Mouse (Mus musculus): Measurements from ENCODE around the gene Hmga2.

Gene Hmga2

DNA sequence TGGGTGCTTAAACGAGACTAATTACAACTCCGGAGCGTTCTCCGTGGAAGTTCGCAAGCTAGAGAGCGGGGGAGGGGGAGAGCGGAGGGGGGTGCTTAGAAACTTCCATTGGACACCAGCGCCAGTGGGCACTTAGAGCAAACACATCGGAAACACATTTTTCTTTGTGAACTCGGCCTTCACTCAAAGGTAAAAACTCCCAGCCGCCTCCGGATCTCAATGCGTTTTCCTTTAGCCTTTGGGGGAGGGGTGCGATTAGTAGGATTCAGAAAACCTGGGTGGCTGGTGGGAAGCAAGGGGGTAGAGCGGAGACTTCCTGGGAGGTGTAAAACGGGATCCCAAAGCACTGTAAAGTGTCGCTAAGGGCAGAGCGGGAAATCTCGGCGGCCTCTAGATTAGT, 2.0 kb downstream of the Hmga2 start:
- in situ Hi-C loops (cut with MboI, MseI): no loop called here

GRCm38 (mm10) chr10:120473218-120473617, 3.1 kb downstream of the Hmga2 start:
- in situ Hi-C loops (cut with MboI, MseI): no loop called here

- in situ Hi-C loops (cut with MboI, MseI): no loop called here
Measured at GRCm38 (mm10) chr10:120472606-120473005, 3.7 kb downstream of the Hmga2 start.

- in situ Hi-C loops (cut with MboI, MseI): no loop called here
Measured at GRCm38 (mm10) chr10:120465121-120465520, 11.1 kb downstream of the Hmga2 start.

DNA sequence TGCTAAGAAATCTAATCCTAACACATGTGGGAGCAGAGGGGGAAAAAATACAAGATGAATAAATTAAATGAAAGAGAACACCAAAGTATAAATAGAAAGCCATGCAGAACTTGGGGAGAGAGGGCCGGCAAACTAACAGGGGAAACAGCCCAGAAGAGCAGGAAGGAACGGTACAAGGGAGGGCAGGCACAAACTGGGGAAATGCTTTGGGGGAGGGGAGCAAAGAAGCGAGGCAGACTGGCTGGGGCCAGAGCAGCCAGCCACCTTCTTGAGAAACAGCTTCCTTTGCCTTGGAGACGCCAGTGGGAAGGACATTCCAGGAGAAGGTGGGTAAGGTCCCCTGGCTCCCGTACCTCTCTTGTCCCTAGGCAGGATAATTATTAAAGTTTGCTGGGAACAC, 14.5 kb downstream of the Hmga2 start:
- in situ Hi-C loops (cut with MboI, MseI): no loop called here

GRCm38 (mm10) chr10:120461301-120461700, 15.0 kb downstream of the Hmga2 start:
- in situ Hi-C loops (cut with MboI, MseI): no loop called here

GRCm38 (mm10) chr10:120458866-120459265, 17.4 kb downstream of the Hmga2 start:
- in situ Hi-C loops (cut with MboI, MseI): no loop called here

GRCm38 (mm10) chr10:120449661-120450284, 26.5 kb downstream of the Hmga2 start:
- in situ Hi-C loops (cut with MboI, MseI): no loop called here

DNA sequence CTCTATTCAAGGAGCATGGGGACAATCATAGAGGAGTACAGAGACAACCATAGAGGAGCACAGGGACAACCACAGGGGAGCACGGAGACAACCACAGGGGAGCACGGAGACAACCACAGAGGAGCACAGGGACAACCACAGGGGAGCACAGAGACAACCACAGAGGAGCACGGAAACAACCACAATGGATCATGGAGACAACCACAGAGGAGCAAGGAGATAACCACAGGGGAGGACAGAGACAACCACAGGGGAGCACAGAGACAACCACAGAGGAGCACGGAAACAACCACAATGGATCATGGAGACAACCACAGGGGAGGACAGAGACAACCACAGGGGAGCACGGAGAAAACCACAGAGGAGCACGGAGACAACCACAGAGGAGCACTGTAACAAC, 29.5 kb downstream of the Hmga2 start:
- in situ Hi-C loops (cut with MboI, MseI): no loop called here

DNA sequence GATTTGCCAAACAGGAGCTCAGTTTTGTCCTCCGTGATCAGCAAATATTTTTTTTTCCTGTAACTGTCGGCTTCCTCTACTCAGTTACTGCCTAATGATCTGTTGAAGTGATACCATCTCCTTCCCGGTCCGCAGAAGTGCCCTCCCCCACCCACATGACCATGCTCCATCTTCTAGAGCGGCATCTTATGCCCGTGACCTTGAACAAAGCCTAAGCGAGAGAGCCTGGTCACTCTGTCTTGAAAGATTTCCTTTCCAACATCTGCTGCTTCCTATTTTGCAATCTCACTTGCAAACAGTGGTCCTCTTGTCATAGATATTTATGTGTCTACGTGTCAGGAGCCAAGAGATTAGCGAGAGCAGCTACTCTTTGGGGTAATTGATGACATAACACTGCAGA, 30.1 kb downstream of the Hmga2 start:
- in situ Hi-C loops (cut with MboI, MseI): no loop called here

DNA sequence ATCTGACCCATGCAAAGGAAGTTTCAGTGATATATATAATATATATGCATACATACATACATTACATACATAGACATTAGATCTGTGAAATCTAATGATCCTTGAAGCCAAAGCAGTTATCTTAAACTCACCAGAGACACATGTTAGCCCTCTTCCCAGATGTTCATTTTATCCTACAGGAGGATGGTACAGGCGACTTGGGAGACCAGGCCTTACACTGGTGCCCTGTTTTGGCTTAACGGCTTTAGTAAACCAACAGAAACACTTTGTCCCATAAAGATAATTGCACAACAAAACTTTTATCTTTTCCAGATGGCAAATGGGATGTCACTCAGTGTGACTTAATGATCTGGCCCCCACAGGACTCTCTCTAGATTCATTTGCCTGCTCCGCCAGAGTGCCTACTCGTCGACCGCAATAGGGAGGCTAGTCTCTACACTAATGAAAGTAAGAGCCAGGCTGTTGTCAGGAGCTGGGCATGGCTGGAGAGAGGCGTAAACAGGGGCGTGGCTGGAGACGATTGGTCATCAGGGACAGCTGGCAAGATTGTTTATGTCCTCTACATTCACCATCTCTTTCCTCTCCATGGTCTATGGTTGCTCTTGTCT, 31.7 kb downstream of the Hmga2 start:
- in situ Hi-C loops (cut with MboI, MseI): no loop called here

- in situ Hi-C loops (cut with MboI, MseI): no loop called here
Measured at GRCm38 (mm10) chr10:120443757-120444311, 32.4 kb downstream of the Hmga2 start.

GRCm38 (mm10) chr10:120441254-120441653, 35.0 kb downstream of the Hmga2 start:
- in situ Hi-C loops (cut with MboI, MseI): no loop called here

- in situ Hi-C loops (cut with MboI, MseI): no loop called here
Measured at GRCm38 (mm10) chr10:120434433-120434832, 41.8 kb downstream of the Hmga2 start.

DNA sequence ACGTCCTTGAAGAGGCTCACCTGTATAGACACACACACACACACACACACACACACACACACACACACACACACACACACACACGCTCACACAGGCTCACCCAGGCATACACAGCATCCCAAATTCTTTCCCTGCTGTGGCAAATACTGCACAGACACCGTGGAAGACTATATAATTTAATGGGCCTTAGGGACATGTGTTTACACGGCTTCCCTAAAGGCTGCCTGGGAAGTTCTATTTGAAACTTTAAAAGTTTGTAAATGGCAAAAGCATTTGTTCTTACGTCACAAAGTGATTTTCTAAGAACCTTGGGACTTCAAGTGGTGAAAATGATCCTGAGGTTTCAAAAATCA, 42.8 kb downstream of the Hmga2 start:
- in situ Hi-C loops (cut with MboI, MseI): no loop called here

DNA sequence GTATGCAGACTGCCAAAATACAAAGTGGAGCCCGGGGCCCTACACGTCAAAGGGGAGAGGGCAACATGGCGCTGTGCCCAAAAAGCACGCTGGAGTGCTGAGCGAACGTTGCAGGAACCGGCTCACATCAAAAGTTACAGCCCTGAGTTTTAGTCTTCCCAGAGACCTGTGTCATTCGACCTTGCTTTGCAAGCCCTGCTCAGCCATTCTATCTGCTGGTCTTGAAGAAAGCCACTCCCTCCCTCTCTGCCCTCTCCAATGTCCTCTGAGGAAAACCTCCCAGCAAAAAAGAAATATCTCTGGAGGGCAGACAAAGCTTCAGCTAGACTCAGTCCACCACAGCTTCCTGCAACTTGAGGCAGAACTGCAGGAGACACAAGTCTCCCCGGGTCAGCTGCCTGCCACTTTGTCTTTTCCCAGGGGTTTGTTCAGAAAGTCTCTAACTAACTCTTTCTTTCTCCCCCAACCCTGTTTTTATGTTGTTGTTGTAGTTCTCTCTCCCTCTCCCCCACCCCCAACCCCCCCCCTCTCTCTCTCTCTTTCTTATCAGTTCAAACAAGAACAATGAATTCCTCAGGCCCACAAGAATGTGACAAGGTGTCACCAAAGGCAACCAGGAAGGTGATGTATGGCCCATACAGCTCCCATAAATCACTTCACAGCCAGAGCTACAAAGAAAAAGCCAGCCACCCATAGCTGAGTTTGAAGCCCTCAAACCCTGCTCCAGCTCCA, 43.4 kb downstream of the Hmga2 start:
- in situ Hi-C loops (cut with MboI, MseI): no loop called here

DNA sequence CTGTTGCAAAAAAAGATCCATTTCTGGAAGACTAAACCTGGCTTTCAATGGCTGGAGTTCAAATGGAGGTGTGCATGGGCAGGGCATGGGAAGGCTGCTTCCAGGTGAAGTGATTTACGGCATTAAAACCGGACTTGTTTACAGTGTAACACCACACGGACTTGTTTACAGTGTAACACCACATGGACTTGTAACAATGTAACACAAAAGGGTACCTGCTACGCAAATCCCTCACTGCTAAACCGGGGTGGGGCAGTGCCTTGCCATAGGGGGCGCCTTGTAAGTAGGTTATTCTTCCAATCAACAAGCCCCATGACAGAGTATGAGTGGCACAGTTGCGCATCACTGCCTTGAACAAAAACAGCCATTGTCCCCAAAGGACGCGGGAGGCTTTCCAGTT, 44.2 kb downstream of the Hmga2 start:
- in situ Hi-C loops (cut with MboI, MseI): no loop called here

GRCm38 (mm10) chr10:120431435-120431834, 44.8 kb downstream of the Hmga2 start:
- in situ Hi-C loops (cut with MboI, MseI): no loop called here

DNA sequence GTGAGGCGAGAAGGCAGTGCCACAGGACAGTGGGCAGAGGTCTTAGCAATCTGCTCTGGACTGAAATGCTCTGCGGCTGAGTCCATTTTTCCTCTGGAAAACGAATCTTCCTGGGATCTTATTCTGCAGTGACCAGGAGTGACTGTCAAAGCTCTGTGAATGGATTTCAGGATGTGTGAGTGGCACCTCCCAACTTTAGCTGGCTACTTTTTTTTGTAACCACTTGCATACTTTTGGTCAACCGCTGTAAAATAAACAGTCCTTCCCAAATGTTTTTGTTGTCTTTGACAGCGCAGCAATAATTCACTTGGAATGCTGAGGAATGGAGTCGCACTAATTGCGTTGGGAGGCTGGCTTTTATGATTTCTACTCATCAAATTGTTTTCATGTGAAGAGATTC, 45.8 kb downstream of the Hmga2 start:
- in situ Hi-C loops (cut with MboI, MseI): no loop called here

DNA sequence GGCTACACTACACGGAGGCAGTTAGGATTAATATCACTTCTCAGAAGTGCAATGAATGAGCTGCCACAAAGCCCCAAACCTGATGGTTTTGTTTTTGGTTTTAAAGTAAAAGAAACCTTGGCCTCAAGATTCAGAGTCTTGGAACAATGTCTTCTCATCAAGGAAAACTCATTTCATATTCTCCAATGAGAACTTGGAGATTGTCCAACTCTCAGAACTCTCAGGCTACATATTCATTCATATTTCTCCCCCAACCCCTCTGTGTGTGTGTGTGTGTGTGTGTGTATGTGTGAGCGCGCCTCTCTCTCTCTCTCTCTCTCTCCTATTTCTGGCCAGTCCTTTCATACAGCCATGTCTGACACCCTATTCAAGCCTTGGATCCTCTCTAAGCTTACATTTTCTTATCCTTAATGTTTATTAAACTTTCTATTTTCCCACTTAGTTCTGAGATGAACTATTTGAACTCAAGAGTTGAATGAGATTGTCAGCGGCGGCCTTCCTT, 46.5 kb downstream of the Hmga2 start:
- in situ Hi-C loops (cut with MboI, MseI): no loop called here

GRCm38 (mm10) chr10:120429199-120429551, 47.1 kb downstream of the Hmga2 start:
- in situ Hi-C loops (cut with MboI, MseI): no loop called here

- in situ Hi-C loops (cut with MboI, MseI): no loop called here
Measured at GRCm38 (mm10) chr10:120428430-120429198, 47.7 kb downstream of the Hmga2 start.

Data from T-helper 2 cell (primary cell).